9 mouse cellular contexts compared by ENCODE assay signal in genomic region chr9:97297538-97297937, GRCm38 (mm10).
DNase-seq lines count a peak whose midpoint lies in the region; ATAC-seq and TF ChIP-seq lines count a peak whose summit lies in the region.
"Had no signal": no experiment of that assay in that cellular context is flagged by ENCODE, and none has a peak within 500 bp of the region (broad histone marks: within the 10 kb centered on the region; RNA-seq: fewer than 3 reads in every experiment).

No protein-coding gene starts in this region.

- no peaks in the 10 kb centered on the region for H3K9me3 ChIP-seq in hindbrain, embryonic 10.5 days
- no peaks in the 10 kb centered on the region; the same call in 1 of the 2 replicates for H3K9me3 ChIP-seq in hindbrain, embryonic 13.5 days
- H3K9me3 ChIP-seq in forebrain, postnatal 0 days (ENCODE audit: low read length) = no peaks in the 10 kb centered on the region

- 0 out of 2 replicates have a peak, but pooled peaks cover 4% of the 10 kb centered on the region for H3K4me1 ChIP-seq in hindbrain, embryonic 10.5 days (replicated peaks)
- H3K4me1 ChIP-seq in hindbrain, embryonic 13.5 days (replicated peaks) = no peaks in the 10 kb centered on the region; the same call in 1 of the 2 replicates
- H3K4me1 ChIP-seq in forebrain, postnatal 0 days (ENCODE audit: insufficient read depth) = no peaks in the 10 kb centered on the region

- ATAC-seq in hindbrain, embryonic 13.5 days (ENCODE audit: low FRiP score) = no peak
- ATAC-seq in forebrain, postnatal 0 days = peak; percentile 73
- ATAC-seq in activated CD4-positive, CD25-positive, alpha-beta regulatory T cell, adult 4 months = no peak

- intact Hi-C loops in left cerebral cortex, adult 2 months (cut with DNase I) = loop anchor here (2.0 to 10.0 kb wide), 3 partner anchors 950 to 1241 kb away; no protein-coding TSS in a partner anchor

- no peak overlapping the region for H3K27ac ChIP-seq in hindbrain, embryonic 10.5 days
- no peak overlapping the region for H3K27ac ChIP-seq in hindbrain, embryonic 13.5 days
- H3K27ac ChIP-seq in forebrain, postnatal 0 days (ENCODE audit: low read depth, low read length) = no peak overlapping the region
- H3K27ac ChIP-seq in left cerebral cortex, adult 2 months = no peak overlapping the region
- H3K27ac ChIP-seq: macrophage had no signal

- no peaks in the 10 kb centered on the region; the same call in 1 of the 2 replicates for H3K27me3 ChIP-seq in hindbrain, embryonic 10.5 days (ENCODE audit: insufficient read depth, poor library complexity, severe bottlenecking)
- peaks cover 10% of the 10 kb centered on the region; the same call in 1 of the 2 replicates for H3K27me3 ChIP-seq in hindbrain, embryonic 13.5 days
- no peaks in the 10 kb centered on the region for H3K27me3 ChIP-seq in forebrain, postnatal 0 days (ENCODE audit: insufficient read depth, low read length)

- DNase-seq in hindbrain, embryonic 10.5 days (ENCODE audit: low spot score) = peak; percentile 27
- peak; percentile 78 for DNase-seq in ZHBTc4 (ENCODE audit: low read depth, low spot score)
- peak; percentile 90 for DNase-seq in forebrain, postnatal 0 days
- peak; percentile 41 to 44 for DNase-seq in left cerebral cortex, adult 2 months (ENCODE audit: extremely low spot score in 1 of 2, low spot score in 2 of 2)
- peak; percentile 64 for DNase-seq in right cerebral cortex, adult 18-20 months
- DNase-seq in gastrocnemius, postnatal 10 days = no peak

- H3K9ac ChIP-seq in hindbrain, embryonic 13.5 days = no peak overlapping the region
- H3K9ac ChIP-seq in forebrain, postnatal 0 days = no peak overlapping the region

- no peak overlapping the region for H3K4me2 ChIP-seq in hindbrain, embryonic 13.5 days
- no peak overlapping the region for H3K4me2 ChIP-seq in forebrain, postnatal 0 days (ENCODE audit: low read depth)

- WGBS in hindbrain, embryonic 10.5 days = 23% methylated on average over 4 of the region's 4 CpGs
- WGBS in hindbrain, embryonic 13.5 days = 16% methylated on average over 4 of the region's 4 CpGs
- whole genome bisulfite sequencing in forebrain, postnatal 0 days = 11% methylated on average over 4 of the region's 4 CpGs

- no peaks in the 10 kb centered on the region for H3K36me3 ChIP-seq in hindbrain, embryonic 10.5 days
- H3K36me3 ChIP-seq in hindbrain, embryonic 13.5 days = no peaks in the 10 kb centered on the region
- no peaks in the 10 kb centered on the region for H3K36me3 ChIP-seq in forebrain, postnatal 0 days (ENCODE audit: insufficient read depth)

- peak; percentile 74 for TF ChIP-seq CTCF in forebrain, postnatal 0 days (IDR thresholded peaks at IDR 0.05; ENCODE audit: low read depth)
- TF ChIP-seq CTCF in left cerebral cortex, adult 2 months (IDR thresholded peaks at IDR 0.05) = peak; percentile 58

- H3K4me3 ChIP-seq in hindbrain, embryonic 10.5 days = no peak overlapping the region
- H3K4me3 ChIP-seq in hindbrain, embryonic 13.5 days = no peak overlapping the region
- no peak overlapping the region for H3K4me3 ChIP-seq in forebrain, postnatal 0 days (ENCODE audit: low read depth, low read length)
- H3K4me3 ChIP-seq in left cerebral cortex, adult 2 months = no peak overlapping the region
